Comparison of ENCODE assay signal across 8 mouse cellular contexts in the genomic region with DNA sequence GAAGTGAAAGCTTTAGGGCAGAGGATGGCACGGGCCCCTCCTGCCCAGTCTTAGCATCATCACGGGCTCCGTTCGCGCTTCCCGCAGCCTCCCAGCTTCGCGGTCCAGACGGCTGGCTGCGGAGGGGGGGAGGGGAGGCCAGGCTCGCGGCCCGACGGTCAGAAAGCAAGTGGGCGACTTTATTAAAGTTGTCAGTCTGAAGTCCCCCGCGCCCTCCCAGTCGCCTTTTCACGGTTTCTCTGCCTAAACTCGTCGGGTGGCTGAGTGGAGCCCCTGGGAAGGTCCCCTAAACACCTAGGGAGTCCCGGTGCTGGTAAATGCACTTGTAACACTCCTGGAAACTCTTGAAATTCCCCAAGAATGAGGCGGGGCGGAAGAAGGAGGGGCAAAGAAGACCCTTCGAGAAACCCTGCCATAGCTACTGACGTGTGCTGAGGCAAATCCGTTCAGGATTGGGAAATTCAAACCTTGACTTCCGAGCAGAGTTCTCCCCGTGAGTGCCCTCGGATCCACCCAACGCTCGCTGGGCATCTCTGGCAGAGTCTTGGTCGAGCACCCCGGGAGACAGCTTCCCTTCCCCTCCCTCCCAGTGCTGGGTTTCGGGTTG. TPM values are rescaled to one million over a fixed set of nuclear protein-coding genes. Genes with fewer than 3 reads are reported as not detected.
DNase-seq lines count a peak whose midpoint lies in the region; ATAC-seq lines count a peak whose summit lies in the region.

No protein-coding gene starts in this region.

- H3K27ac ChIP-seq in forebrain, embryonic 12.5 days = peak overlapping the region; percentile 80
- H3K27ac ChIP-seq in stomach, embryonic 15.5 days = peak overlapping the region; percentile 75

- peak overlapping the region; percentile 80 for H3K4me2 ChIP-seq in forebrain, embryonic 12.5 days
- H3K4me2 ChIP-seq in stomach, embryonic 15.5 days = peak overlapping the region; percentile 84

- ATAC-seq in forebrain, embryonic 12.5 days (ENCODE audit: low FRiP score) = peak; percentile 78
- peak; percentile 54 for ATAC-seq in megakaryocyte, adult 5-6 weeks (ENCODE audit: poor library complexity, severe bottlenecking)
- ATAC-seq in stomach, embryonic 15.5 days (ENCODE audit: insufficient read depth, low FRiP score, low read depth) = peak; percentile 57

- no peaks in the 10 kb centered on the region for H3K9me3 ChIP-seq in forebrain, embryonic 12.5 days
- no peaks in the 10 kb centered on the region for H3K9me3 ChIP-seq in stomach, embryonic 15.5 days

- H3K4me1 ChIP-seq in forebrain, embryonic 12.5 days = peaks cover 13% of the 10 kb centered on the region
- no peaks in the 10 kb centered on the region for H3K4me1 ChIP-seq in stomach, embryonic 15.5 days

- intact Hi-C loops in heart, postnatal 36 days (cut with DNase I) = loop anchor here (1.0 to 5.0 kb wide), 4 partner anchors 89 to 604 kb away; no protein-coding TSS in a partner anchor

- no peaks in the 10 kb centered on the region; the same call in 1 of the 2 replicates for H3K36me3 ChIP-seq in forebrain, embryonic 12.5 days (replicated peaks)
- no peaks in the 10 kb centered on the region for H3K36me3 ChIP-seq in stomach, embryonic 15.5 days

- H3K9ac ChIP-seq in forebrain, embryonic 12.5 days = peak overlapping the region; percentile 72
- peak overlapping the region; percentile 50 for H3K9ac ChIP-seq in stomach, embryonic 15.5 days

- H3K4me3 ChIP-seq in forebrain, embryonic 12.5 days (replicated peaks) = peak overlapping the region; percentile 58
- peak overlapping the region; percentile 64 for H3K4me3 ChIP-seq in stomach, embryonic 15.5 days (replicated peaks)

- H3K27me3 ChIP-seq in forebrain, embryonic 12.5 days = 0 out of 2 replicates have a peak, but pooled peaks cover 4% of the 10 kb centered on the region
- H3K27me3 ChIP-seq in stomach, embryonic 15.5 days (replicated peaks) = no peaks in the 10 kb centered on the region

- peak; percentile 11 for DNase-seq in layer of hippocampus, adult 11-12 months (ENCODE audit: low spot score)
- DNase-seq in layer of hippocampus, adult 9-10 months (ENCODE audit: low spot score) = no peak
- peak; percentile 52 to 85 for DNase-seq in adrenal gland, adult (ENCODE audit: inconsistent age in 2 of 2, low spot score in 1 of 2)
- DNase-seq in heart, postnatal 36 days = peak; percentile 59 to 64
- peak; percentile 32 to 52 for DNase-seq in layer of hippocampus, postnatal 10 days (ENCODE audit: low spot score in 2 of 2)

- under 1% methylated on average over 35 of the region's 35 CpGs for WGBS in forebrain, embryonic 12.5 days
- WGBS in stomach, embryonic 15.5 days = under 1% methylated on average over 35 of the region's 35 CpGs

RNA-seq across cellular contexts. Expression of a gene that starts 1.6 kb away (rescaled TPM):
- polyA plus RNA-seq in forebrain, embryonic 12.5 days (2016; fragmentation: Nextera tagmentation; extraction: Ambion mirVana) = 113 and 129 TPM in 2 replicates
- 100 to 1,000 TPM; 368 to 382 TPM for total RNA-seq in heart, postnatal 36 days (2021)
- 100 to 1,000 TPM; 225 to 281 TPM for total RNA-seq in layer of hippocampus, postnatal 10 days (2021)
- total RNA-seq in megakaryocyte, adult 5-6 weeks (2015) = 1.1 and 1.3 TPM in 2 replicates
- 1.9 and 2.1 TPM in 2 replicates for total RNA-seq in megakaryocyte, adult 5-6 weeks (2017)
- 63.6 and 77.9 TPM in 2 replicates for polyA plus RNA-seq in stomach, embryonic 15.5 days (2015; fragmentation: Nextera tagmentation; extraction: Ambion mirVana)

Comparison
In these comparisons a context has a peak if more than half of its experiments do, and no peak if none do; other contexts are left out.
1. RNA of a gene that starts 1.6 kb away (total RNA-seq): 368 to 382 TPM in heart, postnatal 36 days and 225 to 281 TPM in layer of hippocampus, postnatal 10 days; 1.1 to 2.1 TPM in megakaryocyte, adult 5-6 weeks; every median in the first group is over 10 times any median in the second.
2. Peak in every context shown above with its lines, with median percentiles within 50 percentile points of each other: ATAC-seq.